Mouse (Mus musculus) liver, embryonic 12.5 days (tissue): ENCODE data around the gene Tex37. TPM values are rescaled to one million over a fixed set of nuclear protein-coding genes. Genes with fewer than 3 reads are reported as not detected.

ENCODE experiments used
- ATAC-seq: fragments of 200-750 bp; cut with Nextera tagmentation; 2 replicates; pipeline ENCODE4 v1.8.0; 2017; ENCODE audit warnings: moderate number of reproducible peaks, mild to moderate bottlenecking, moderate library complexity
- H3K27ac ChIP-seq: fragments of 300-500 bp; sonication (generic); 2 replicates; pipeline ENCODE4 v1.5.1; 2016; ENCODE audit warnings: mild to moderate bottlenecking
- H3K27me3 ChIP-seq: fragments of 300-500 bp; sonication (generic); replicated peaks from 2 replicates; pipeline ENCODE4 v1.6.1; 2016; ENCODE audit warnings: mild to moderate bottlenecking, moderate library complexity
- H3K36me3 ChIP-seq: fragments of 300-500 bp; sonication (generic); 2 replicates; pipeline ENCODE4 v1.6.1; 2016; ENCODE audit warnings: mild to moderate bottlenecking, moderate library complexity
- H3K4me1 ChIP-seq: fragments of 300-500 bp; sonication (generic); 2 replicates; pipeline ENCODE4 v1.6.1; 2016
- H3K4me2 ChIP-seq: fragments of 300-500 bp; sonication (generic); 2 replicates; pipeline ENCODE4 v1.6.1; 2016; ENCODE audit warnings: mild to moderate bottlenecking, moderate library complexity
- H3K4me3 ChIP-seq: fragments of 300-500 bp; sonication (generic); 2 replicates; pipeline ENCODE4 v1.5.1; 2016; ENCODE audit warnings: mild to moderate bottlenecking, moderate library complexity
- H3K9ac ChIP-seq: fragments of 300-500 bp; sonication (generic); 2 replicates; pipeline ENCODE4 v1.6.1; 2016; ENCODE audit warnings: mild to moderate bottlenecking, moderate library complexity
- H3K9me3 ChIP-seq: fragments of 300-500 bp; sonication (generic); replicated peaks from 2 replicates; pipeline ENCODE4 v1.6.1; 2016; ENCODE audit warnings: mild to moderate bottlenecking, moderate library complexity
- WGBS: fragments of 180-500 bp; shearing (Covaris S2); methylation state at CpG from one replicate; pipeline ENCODE4 v1.1.7; 2016; ENCODE audit not compliant: insufficient replicate concordance; 5-methylcytosine and 5-hydroxymethylcytosine counted together
- polyA plus RNA-seq: library from polyadenylated mRNA; unstranded; fragments of >200 nt; fragmentation: Nextera tagmentation; extraction: Ambion mirVana; gene quantifications from 2 replicates; pipeline ENCODE4 v1.2.1, GENCODE M21; 2016

Tex37 gene
- polyA plus RNA-seq, 1 experiment from 2014 or later, result not detected

DNA sequence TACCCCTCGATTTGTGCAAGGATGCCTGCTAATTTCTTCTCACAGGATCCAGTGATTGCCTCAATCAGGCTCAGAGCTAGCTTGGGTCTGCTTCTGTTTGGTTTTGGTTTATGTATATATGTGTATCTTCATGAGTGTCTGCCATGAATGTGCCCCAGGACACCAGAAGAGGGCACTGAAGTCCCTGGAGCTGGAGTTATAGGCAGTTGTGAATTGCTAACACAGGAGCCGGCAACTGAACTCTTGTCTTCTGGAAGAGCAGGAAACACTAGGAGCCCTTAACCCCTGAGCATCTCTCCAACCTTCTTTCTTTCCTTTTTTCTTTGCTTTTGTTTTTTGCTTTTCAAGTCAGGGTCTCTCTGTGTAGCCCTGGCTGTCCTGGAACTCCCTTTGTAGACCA is 13.1 kb upstream of the Tex37 start:
- Histone ChIP-seq H3K9me3 (no peaks in the 10 kb centered on the region), H3K27me3 (no peaks in the 10 kb centered on the region; the same call in 1 of the 2 replicates), H3K4me1 (no peaks in the 10 kb centered on the region), H3K27ac (no peak overlapping the region), H3K4me3 (no peak overlapping the region), H3K4me2 (no peak overlapping the region), H3K9ac (no peak overlapping the region), H3K36me3 (no peaks in the 10 kb centered on the region)
- no peak for ATAC-seq
- WGBS, result 76% methylated on average over 2 of the region's 2 CpGs

DNA sequence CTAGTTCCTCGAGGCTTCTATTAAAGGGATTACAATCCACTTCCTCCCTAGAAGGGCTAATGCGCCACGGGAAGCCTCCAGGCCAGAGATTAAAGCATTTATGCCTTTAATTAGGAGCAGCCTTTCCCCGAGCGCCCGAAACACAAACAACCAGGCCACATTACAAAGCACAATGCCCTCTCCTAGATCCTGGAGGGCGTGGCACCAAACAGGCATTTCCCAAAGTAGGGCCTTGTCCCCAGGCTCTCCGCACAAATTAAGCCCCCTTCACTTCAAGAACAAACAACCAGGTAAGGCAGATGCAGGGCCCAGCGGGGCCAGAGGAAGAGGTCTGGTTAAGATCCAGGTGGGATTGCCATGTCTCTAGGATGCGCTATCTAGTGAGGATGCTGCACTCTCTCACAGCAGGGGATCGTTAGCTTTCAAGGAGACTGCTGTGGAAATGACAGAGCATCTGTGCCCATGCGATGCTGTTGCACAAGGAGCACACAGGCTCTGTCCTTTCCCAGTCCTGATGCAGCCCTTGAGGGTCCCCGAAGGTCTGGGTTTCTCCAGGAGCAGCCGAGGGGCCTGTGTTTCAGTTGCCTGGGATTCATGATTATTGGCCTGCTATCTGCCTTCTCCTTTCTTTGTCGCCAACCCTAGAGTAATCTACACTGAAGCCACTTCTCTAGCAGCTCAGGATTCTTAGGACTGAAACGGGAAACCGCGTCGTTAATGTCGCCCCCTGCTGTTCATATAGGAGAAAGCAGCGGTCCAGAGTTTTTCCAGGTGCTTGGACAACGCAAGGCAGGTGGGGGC is 2.7 kb upstream of the Tex37 start:
- Histone ChIP-seq H3K36me3 (no peaks in the 10 kb centered on the region), H3K4me2 (peak overlapping the region; percentile 37; the same call in 1 of the 2 replicates), H3K4me3 (no peak overlapping the region), H3K27me3 (peaks cover 19% of the 10 kb centered on the region; the same call in 1 of the 2 replicates), H3K4me1 (no peaks in the 10 kb centered on the region), H3K27ac (no peak overlapping the region), H3K9ac (no peak overlapping the region), H3K9me3 (no peaks in the 10 kb centered on the region)
- WGBS, result 16% methylated on average over 22 of the region's 22 CpGs
- no peak for ATAC-seq

DNA sequence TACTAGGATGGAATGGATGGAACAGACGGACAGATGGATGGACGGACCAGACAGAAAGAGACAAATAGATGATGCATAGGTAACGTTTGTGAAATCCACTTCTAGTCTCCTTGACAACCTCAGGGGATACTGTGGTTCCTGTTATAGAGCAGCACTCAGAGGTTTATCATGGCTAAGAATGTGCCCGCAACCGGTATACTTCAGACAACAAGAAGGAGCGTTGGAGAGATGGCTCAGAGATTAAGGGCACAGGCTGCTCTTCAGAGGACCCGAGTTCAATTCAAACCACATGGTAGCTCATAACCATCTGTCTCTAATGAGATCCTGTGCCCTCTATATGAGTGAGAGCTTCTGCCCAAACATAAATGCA is 6.3 kb downstream of the Tex37 start:
- Histone ChIP-seq H3K4me3 (no peak overlapping the region), H3K4me1 (0 out of 2 replicates have a peak, but pooled peaks cover 5% of the 10 kb centered on the region), H3K36me3 (no peaks in the 10 kb centered on the region), H3K4me2 (no peak overlapping the region), H3K27me3 (peaks cover 56% of the 10 kb centered on the region), H3K9me3 (no peaks in the 10 kb centered on the region), H3K27ac (no peak overlapping the region), H3K9ac (no peak overlapping the region)
- ATAC-seq, result no peak
- WGBS, result 65% methylated on average over 7 of the region's 7 CpGs

DNA sequence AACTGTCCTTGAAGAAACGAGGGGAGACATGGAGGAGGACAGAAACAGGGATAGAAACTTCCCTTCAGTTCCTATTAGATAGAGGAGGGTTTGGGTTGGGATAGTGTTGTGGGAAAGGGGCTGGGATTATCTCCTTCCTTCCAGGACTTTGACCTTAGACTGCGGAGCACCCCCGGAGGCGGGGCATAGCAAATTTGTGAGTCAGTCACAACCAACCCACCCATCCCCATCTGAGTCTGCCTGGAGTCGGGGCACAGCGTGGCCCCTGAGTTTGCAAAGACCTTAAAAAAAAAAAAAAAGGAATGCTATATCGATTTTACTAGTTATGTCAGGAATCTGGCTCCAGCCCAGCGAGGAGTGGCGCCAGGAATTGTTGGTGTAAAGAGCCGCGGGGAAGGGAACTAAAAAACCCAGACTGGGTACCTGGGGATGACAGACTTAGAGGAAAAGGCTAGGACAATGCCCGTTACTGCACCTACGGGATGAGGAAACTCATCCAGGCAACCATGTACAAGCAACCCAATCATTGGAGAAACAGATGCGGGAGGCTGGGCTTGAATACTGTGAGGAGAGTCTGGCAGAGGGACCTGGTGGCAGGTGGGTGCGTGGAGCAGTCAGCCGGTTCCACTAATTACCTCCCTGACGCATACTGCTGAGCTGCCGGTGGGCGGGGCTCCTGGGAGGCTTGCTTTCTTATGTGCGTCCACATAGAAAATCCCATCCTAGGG is 6.9 kb downstream of the Tex37 start:
- H3K9me3 ChIP-seq, result no peaks in the 10 kb centered on the region
- no peak overlapping the region for H3K27ac ChIP-seq
- H3K4me3 ChIP-seq, result peak overlapping the region; percentile 4; the same call in 1 of the 2 replicates
- peak overlapping the region; percentile 35 for H3K4me2 ChIP-seq
- no peak overlapping the region for H3K9ac ChIP-seq
- 10% methylated on average over 20 of the region's 20 CpGs for WGBS
- H3K27me3 ChIP-seq, result peaks cover 56% of the 10 kb centered on the region
- no peak for ATAC-seq
- 0 out of 2 replicates have a peak, but pooled peaks cover 5% of the 10 kb centered on the region for H3K4me1 ChIP-seq
- no peaks in the 10 kb centered on the region for H3K36me3 ChIP-seq

DNA sequence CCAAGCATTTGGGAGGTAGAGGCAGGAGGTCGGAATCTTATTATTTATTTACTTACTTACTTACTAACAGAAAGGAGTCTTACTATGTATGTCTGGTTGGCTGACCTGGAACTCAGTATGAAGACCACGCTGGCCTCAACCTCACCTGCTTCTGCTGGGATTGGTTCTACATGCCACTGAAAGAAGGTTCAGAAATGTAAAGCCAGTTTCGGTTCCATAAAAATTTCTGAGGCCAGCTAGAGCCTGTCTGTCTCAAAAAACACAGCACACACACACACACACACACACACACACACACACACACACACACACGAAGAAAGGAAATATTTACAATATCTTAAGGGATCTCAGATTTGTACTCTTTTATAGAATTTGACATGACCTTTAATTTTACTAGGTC is 8.4 kb downstream of the Tex37 start:
- 0 out of 2 replicates have a peak, but pooled peaks cover 5% of the 10 kb centered on the region for H3K4me1 ChIP-seq
- 54% methylated on average over 4 of the region's 4 CpGs for WGBS

DNA sequence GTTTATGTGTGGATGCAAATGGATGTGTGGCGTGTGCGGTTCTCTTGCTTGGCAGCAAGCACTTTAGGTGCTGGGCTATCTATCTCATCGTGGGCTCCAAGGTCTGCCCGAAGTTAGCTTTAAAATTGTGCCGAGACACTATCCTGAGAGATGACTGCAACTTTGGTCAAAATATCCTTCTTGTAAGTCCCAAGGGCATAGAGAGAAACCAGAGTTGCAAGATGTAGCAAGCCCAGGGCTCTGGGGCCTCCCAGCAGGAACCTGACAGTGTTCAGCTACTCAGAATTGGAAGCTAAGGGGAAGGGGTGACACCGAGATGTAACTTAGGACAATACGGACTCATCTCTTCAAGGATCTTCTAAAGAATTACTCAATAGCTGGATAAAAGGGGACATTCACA is 9.2 kb downstream of the Tex37 start:
- Histone ChIP-seq H3K4me2 (no peak overlapping the region), H3K27ac (no peak overlapping the region), H3K9ac (no peak overlapping the region), H3K9me3 (no peaks in the 10 kb centered on the region), H3K4me1 (peaks cover 6% of the 10 kb centered on the region), H3K4me3 (no peak overlapping the region), H3K27me3 (peaks cover 56% of the 10 kb centered on the region), H3K36me3 (peaks cover 10% of the 10 kb centered on the region)
- ATAC-seq, result no peak
- WGBS, result 74% methylated on average over 7 of the region's 7 CpGs

More for the DNA sequence above, 8.4 kb downstream of the Tex37 start:
- no peaks in the 10 kb centered on the region for H3K9me3 ChIP-seq
- H3K9ac ChIP-seq, result no peak overlapping the region
- peaks cover 56% of the 10 kb centered on the region for H3K27me3 ChIP-seq
- H3K36me3 ChIP-seq, result peaks cover 8% of the 10 kb centered on the region
- no peak overlapping the region for H3K4me2 ChIP-seq
- no peak overlapping the region for H3K4me3 ChIP-seq
- ATAC-seq, result no peak
- no peak overlapping the region for H3K27ac ChIP-seq

DNA sequence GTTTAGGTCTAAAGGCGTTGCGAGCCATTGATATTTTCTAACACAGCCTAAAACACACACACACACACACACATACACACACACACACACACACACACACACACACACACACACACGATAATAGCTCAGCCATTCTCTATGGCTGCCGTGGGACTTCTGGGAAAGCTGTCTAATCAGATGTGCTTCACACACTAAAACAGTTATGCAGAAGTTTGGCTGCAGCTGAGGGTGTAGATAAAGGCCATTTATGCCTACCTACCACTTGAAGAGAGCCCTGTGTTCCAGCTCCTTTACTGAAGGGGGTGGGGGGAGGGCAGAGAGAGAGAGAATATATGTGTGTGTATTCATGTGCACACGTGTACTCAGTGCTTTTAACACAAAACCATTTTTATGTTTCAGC is 15.0 kb downstream of the Tex37 start:
- peak; percentile 90 for ATAC-seq
- H3K36me3 ChIP-seq, result peaks cover 51% of the 10 kb centered on the region

DNA sequence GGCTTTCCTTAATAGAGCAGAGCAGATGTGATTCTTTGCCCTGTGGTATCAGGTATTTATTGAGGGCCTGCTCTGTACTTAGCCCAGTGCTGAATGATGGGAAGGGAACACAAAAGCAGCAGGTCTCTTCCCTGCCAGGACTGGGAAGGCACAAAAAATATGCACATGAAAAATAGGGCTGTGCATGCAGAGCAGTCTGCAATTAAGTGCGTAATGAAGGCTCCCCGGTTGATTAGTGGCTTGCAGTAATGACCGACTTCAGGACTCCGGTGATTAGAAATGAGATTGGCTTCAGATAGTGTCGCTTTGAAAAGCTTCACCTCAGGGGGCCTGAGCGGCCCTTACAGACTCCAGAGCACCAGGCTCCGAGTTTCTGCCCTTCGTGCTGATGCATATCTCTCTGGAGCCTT is 19.1 kb downstream of the Tex37 start:
- Histone ChIP-seq H3K4me2 (no peak overlapping the region), H3K9ac (no peak overlapping the region), H3K9me3 (no peaks in the 10 kb centered on the region), H3K36me3 (peaks cover 76% of the 10 kb centered on the region), H3K27me3 (no peaks in the 10 kb centered on the region), H3K4me1 (peaks cover 13% of the 10 kb centered on the region), H3K27ac (no peak overlapping the region), H3K4me3 (no peak overlapping the region)
- WGBS, result 75% methylated on average over 8 of the region's 8 CpGs
- no peak for ATAC-seq

More for the DNA sequence above, 15.0 kb downstream of the Tex37 start:
- peaks cover 14% of the 10 kb centered on the region for H3K4me1 ChIP-seq
- H3K4me3 ChIP-seq, result no peak overlapping the region
- H3K9ac ChIP-seq, result no peak overlapping the region
- H3K27ac ChIP-seq, result 0 out of 2 replicates have a peak overlapping the region, but pooled peaks have one; percentile 59
- 0 out of 2 replicates have a peak, but pooled peaks cover under 1% of the 10 kb centered on the region for H3K27me3 ChIP-seq
- no peak overlapping the region for H3K4me2 ChIP-seq
- 41% methylated on average over 5 of the region's 5 CpGs for WGBS
- H3K9me3 ChIP-seq, result no peaks in the 10 kb centered on the region

DNA sequence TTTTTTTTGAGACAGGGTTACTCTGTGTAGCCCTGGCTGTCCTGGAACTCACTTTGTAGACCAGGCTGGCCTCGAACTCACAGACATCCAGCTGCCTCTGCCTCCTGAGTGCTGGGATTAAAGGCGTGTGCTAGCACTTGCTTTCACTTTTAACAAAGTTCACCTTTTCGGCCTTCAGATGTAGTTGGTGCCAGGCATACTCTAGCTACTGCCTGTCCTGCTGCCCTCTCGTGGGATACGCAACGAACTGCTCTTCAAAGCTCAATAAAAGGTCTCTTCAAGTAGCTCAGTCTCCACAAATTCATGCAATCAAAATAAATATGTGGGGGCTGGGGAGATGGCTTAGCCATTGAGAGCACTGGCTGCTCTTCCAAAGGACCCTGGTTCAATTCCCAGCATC is 20.6 kb downstream of the Tex37 start:
- Histone ChIP-seq H3K9me3 (no peaks in the 10 kb centered on the region), H3K27me3 (no peaks in the 10 kb centered on the region), H3K4me1 (no peaks in the 10 kb centered on the region), H3K4me3 (no peak overlapping the region), H3K4me2 (no peak overlapping the region), H3K9ac (no peak overlapping the region), H3K27ac (no peak overlapping the region), H3K36me3 (peaks cover 79% of the 10 kb centered on the region)
- WGBS, result 74% methylated on average over 6 of the region's 6 CpGs
- no peak for ATAC-seq

DNA sequence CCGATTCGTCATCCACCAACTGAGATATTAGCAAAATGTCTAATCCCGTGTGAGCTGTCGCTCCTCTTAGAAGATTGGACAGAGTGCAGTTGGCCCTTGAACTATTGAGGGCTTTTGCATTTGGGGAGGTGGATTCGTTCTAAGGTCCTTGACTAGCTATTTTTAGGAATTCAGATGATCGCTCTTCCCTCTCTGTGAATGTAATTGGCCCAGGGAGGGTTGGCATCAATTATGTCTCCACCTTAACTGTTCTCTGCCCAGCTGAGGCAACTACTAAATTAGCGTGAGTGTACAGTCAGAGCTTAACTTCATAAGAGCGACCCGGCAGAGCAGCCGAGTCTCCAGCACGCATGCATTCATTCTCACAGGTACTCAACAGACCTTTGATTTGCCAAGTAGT is 30.7 kb downstream of the Tex37 start:
- Histone ChIP-seq H3K9me3 (no peaks in the 10 kb centered on the region), H3K27me3 (no peaks in the 10 kb centered on the region), H3K27ac (no peak overlapping the region), H3K4me3 (no peak overlapping the region), H3K9ac (no peak overlapping the region), H3K4me1 (no peaks in the 10 kb centered on the region), H3K36me3 (peaks cover 99% of the 10 kb centered on the region), H3K4me2 (no peak overlapping the region)
- no peak for ATAC-seq
- WGBS, result 89% methylated on average over 11 of the region's 11 CpGs

DNA sequence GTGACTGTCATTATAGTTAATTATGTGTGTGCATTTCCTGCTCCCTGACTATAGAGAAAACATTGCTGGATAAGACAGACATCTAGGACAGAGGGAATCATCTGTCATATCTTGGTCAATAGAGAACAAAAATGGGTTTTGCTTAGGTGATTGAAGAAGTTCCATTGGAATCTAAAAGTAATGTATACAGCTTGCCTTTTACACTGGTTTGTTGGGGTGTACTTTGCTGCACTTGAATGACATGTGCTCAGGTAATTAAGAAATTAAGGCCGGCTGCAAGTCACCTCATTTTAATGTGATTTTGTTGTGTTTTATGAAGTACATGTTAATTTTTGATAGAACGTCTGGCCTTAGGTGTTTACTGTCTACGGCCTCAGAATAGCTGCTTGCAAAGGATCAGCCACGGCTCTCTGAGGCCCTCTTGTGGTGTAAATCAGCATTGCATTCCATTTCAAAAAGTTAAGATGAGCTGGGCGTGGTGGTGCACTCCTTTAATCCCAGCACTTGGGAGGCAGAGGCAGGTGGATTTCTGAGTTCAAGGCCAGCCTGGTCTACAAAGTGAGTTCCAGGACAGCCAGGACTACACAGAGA is 37.9 kb downstream of the Tex37 start:
- WGBS, result 13% methylated on average over 5 of the region's 5 CpGs
- Histone ChIP-seq H3K27me3 (no peaks in the 10 kb centered on the region), H3K9ac (no peak overlapping the region), H3K4me3 (no peak overlapping the region), H3K36me3 (peaks cover 68% of the 10 kb centered on the region), H3K9me3 (no peaks in the 10 kb centered on the region), H3K27ac (no peak overlapping the region), H3K4me1 (no peaks in the 10 kb centered on the region), H3K4me2 (no peak overlapping the region)
- peak; percentile 52; the same call in 1 of the 2 replicates for ATAC-seq

DNA sequence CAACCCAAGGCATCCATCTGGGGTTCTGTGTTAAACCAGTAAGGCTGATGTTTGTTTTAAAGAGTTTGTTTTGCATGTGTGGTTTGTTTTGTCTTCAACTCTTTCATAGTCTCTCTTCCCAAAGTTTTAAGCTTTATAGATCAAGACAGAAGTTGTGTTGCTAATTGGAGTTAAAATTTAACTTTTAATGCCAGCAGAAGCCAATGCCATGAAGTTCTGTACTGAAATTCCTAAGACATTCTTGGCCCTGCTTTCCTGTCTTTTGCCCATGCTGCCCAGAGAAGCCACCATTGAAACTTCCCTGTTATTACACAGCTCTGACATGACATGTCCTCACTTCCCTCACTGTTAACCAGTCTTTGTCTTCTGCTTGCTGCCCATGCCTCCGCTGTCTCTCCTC is 43.7 kb downstream of the Tex37 start:
- no peak overlapping the region for H3K4me2 ChIP-seq
- H3K4me3 ChIP-seq, result no peak overlapping the region
- H3K27me3 ChIP-seq, result no peaks in the 10 kb centered on the region
- ATAC-seq, result no peak
- H3K36me3 ChIP-seq, result peaks cover 23% of the 10 kb centered on the region
- 88% methylated on average over 1 of the region's 1 CpGs for WGBS
- H3K9ac ChIP-seq, result no peak overlapping the region
- H3K27ac ChIP-seq, result no peak overlapping the region
- no peaks in the 10 kb centered on the region for H3K9me3 ChIP-seq
- peaks cover 16% of the 10 kb centered on the region for H3K4me1 ChIP-seq
